Mouse (Mus musculus): Measurements from ENCODE around the gene Pgrmc2. TPM values are rescaled to one million over a fixed set of nuclear protein-coding genes. Genes with fewer than 3 reads are reported as not detected.
A peak's percentile ranks its signal among the peaks of the same experiment; 100 is the strongest.

Pgrmc2 gene
- polyA plus RNA-seq, 1 experiment from 2014 or later, result 28.6 TPM

GRCm38 (mm10) chr3:41021980-41022379 lies 60.9 kb downstream of the Pgrmc2 start:
- Histone ChIP-seq H3K4me3 (no peak overlapping the region), H3K4me1 (replicated peaks) (no peaks in the 10 kb centered on the region), H3K27me3 (no peaks in the 10 kb centered on the region), H3K9me3 (no peaks in the 10 kb centered on the region), H3K36me3 (no peaks in the 10 kb centered on the region), H3K9ac (no peak overlapping the region), H3K4me2 (no peak overlapping the region), H3K27ac (no peak overlapping the region)
- ATAC-seq (ENCODE audit: low FRiP score), result peak; percentile 61; the same call in 1 of the 2 replicates
- 54% methylated on average over 6 of the region's 6 CpGs for WGBS

- H3K4me3 ChIP-seq, result no peak overlapping the region
- WGBS, result 95% methylated on average over 7 of the region's 7 CpGs
These were observed 62.2 kb downstream of the Pgrmc2 start for GRCm38 (mm10) chr3:41020687-41021086.

DNA sequence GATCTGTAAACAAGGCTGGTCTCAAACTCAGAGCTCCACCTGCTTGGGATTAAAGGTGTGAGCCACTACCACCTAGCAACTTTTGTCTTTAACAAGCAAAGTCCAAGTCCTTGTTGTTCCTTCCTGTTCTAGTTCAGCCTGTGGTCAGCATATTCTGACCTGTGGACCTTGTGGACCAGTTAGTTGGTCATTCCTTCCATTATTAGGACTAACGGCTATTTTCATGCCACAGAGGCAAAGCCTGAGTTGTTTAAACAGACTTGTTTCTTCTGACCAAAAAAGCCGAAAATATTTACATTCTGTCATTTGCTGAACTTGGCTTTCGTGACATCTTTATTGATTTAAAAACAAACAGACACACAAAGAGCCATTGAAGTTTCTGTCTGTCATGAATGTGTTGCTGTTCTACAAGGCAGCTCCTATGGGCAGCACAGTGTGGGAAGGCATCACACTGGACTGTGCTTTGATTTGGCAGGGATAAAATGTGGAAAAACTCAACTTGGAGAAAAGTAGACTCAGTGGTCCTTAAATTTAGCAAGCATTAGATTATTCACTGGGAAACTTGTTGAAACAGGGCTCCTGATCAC lies 64.7 kb downstream of the Pgrmc2 start:
- no peaks in the 10 kb centered on the region for H3K4me1 ChIP-seq (replicated peaks)
- H3K36me3 ChIP-seq, result no peaks in the 10 kb centered on the region
- H3K27ac ChIP-seq, result no peak overlapping the region
- no peak overlapping the region for H3K4me2 ChIP-seq
- no peak overlapping the region for H3K9ac ChIP-seq
- no peaks in the 10 kb centered on the region for H3K9me3 ChIP-seq
- no peak overlapping the region for H3K4me3 ChIP-seq
- no peak for ATAC-seq (ENCODE audit: low FRiP score)
- no peaks in the 10 kb centered on the region for H3K27me3 ChIP-seq
- 71% methylated on average over 3 of the region's 3 CpGs for WGBS

More at GRCm38 (mm10) chr3:41020687-41021086, 62.2 kb downstream of the Pgrmc2 start:
- Histone ChIP-seq H3K27me3 (no peaks in the 10 kb centered on the region), H3K9ac (no peak overlapping the region), H3K4me2 (no peak overlapping the region), H3K36me3 (no peaks in the 10 kb centered on the region), H3K4me1 (replicated peaks) (no peaks in the 10 kb centered on the region), H3K9me3 (no peaks in the 10 kb centered on the region), H3K27ac (no peak overlapping the region)
- no peak for ATAC-seq (ENCODE audit: low FRiP score)

Other genes with a start within 250 kb of the Pgrmc2 start
- 12.5 and 13.0 TPM in 2 replicates for gene Mfsd8, start 236.2 kb downstream of the Pgrmc2 start, polyA plus RNA-seq (2015; fragmentation: Nextera tagmentation; extraction: Ambion mirVana)
- 15.5 and 17.5 TPM in 2 replicates for gene Abhd18, start 236.1 kb downstream of the Pgrmc2 start, polyA plus RNA-seq (2015; fragmentation: Nextera tagmentation; extraction: Ambion mirVana)
- 0.35 and 0.41 TPM in 2 replicates for gene 1700034I23Rik, start 180.5 kb downstream of the Pgrmc2 start, polyA plus RNA-seq (2015; fragmentation: Nextera tagmentation; extraction: Ambion mirVana)
- gene Larp1b, start 133.2 kb downstream of the Pgrmc2 start, polyA plus RNA-seq (2015; fragmentation: Nextera tagmentation; extraction: Ambion mirVana), result 3.2 and 5.0 TPM in 2 replicates